Mouse (Mus musculus) Patski (cell line): ENCODE data around the gene Ranbp3. TPM values are rescaled to one million over a fixed set of nuclear protein-coding genes. Genes with fewer than 3 reads are reported as not detected.
"Not testable (repeated sequence)": the region's sequence is repeated elsewhere in the genome, so short reads cannot be mapped to it uniquely, and the experiment has no call there.

Experiments
- ATAC-seq: fragments of 100-300 bp; one replicate; pipeline ENCODE4 v1.8.0; 2021
- CTCF ChIA-PET: fragments of 350-600 bp; sonication (Branson Sonifier 250); formaldehyde crosslinking; loops from one replicate; lab custom pipeline; 2022; ENCODE audit warnings: inconsistent platforms; lab: Charles Lee
- POLR2A ChIA-PET: fragments of 350-600 bp; sonication (Branson Sonifier 250); formaldehyde crosslinking; loops from one replicate; lab custom pipeline; 2022; ENCODE audit warnings: antibody characterized with exemption, inconsistent platforms; lab: Charles Lee
- DNase-seq: peaks from one replicate; pipeline ENCODE4 v3.0.0-alpha.2; 2011; ENCODE audit warnings: low read depth, low spot score
- H3K27me3 ChIP-seq: fragments of 371-371 bp; one replicate; pipeline ENCODE4 v1.5.1; 2021
- CTCF ChIP-seq: fragments of 100-300 bp; IDR thresholded peaks from one replicate; pipeline ENCODE4 v1.5.1; 2021
- in situ Hi-C: fragments of 300-500 bp; cut with MboI; formaldehyde crosslinking; loops from 3 replicates; pipeline ENCODE4 v1.11.1; 2018; ENCODE audit warnings: low pct_unique_long_range_greater_than_20kb, mixed read lengths
- polyA plus RNA-seq: library from polyadenylated mRNA; unstranded; gene quantifications from one replicate; pipeline ENCODE4 v1.2.3, GENCODE M21; 2021

Gene Ranbp3
- 85.8 TPM for polyA plus RNA-seq

DNA sequence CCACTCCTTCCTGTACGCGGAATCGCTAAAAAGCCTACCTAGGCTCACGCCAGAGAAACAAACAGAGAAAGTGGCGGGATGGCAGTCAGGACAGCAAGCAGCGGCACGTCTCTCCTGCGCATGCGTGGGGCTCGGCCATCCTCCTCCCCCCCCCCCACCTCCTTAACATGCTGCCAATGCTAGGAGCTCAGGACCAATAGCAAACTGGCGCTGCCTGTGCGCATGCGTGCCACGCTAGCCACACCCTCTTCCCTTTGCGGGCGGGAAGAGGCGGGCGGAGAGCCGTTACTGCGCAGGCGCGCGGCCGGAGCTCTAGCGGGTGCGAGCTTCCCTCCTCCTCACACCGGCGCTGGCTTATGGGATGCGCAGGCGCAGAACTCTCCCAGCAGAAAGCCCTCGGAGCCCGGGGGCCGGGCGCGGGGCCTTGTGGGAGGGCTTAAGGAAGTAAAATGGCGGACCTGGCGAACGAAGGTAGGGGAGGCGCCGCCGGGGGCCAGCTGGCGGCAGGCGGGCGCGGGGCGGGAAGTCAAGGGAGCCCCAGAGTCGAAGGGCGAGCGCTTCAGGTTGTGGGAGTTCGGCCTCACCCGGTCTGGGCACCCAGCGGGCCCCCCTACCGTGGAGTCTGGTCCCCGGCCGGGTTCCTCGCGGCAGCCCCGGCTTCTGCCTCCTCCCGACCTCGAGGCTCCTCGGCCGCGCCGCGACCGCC lies at the start of gene Ranbp3:
TSS of gene Ranbp3 (plus strand) at position 354 of the 706 bp plus-strand sequence.
- ChIA-PET CTCF (no interaction called here), POLR2A (interaction anchor here (0.7 kb wide), 1 partner anchor 197 kb away, joined by 3 read pairs; no protein-coding TSS in a partner anchor)
- ATAC-seq: peak; percentile 81
- in situ Hi-C loops: loop anchor here (5.0 kb wide), 1 partner anchor 316 kb away; no protein-coding TSS in a partner anchor
- no peak for TF ChIP-seq CTCF
- peak; percentile 89 for DNase-seq
- no peaks in the 10 kb centered on the region for H3K27me3 ChIP-seq

DNA sequence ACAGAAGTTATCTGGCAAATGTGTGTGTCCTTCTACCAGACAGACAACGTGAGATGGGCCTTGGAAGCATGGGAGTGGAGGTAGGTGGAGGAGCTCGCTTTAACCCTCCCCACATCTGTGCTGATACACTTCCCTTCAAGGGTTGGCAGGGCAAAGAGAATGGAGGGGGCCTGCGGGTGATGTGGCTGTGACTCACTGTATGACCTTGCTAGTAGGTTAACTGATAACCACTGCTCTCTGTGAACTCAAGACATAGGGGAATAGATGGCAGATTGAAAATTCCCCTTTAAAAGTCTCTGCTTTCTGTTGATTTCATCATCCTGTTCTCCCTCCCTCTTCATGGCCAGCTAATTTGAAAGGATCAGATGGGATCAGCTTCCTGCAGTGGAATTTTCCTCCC lies 47.6 kb upstream of the Ranbp3 start:
- ATAC-seq: no peak
- H3K27me3 ChIP-seq: no peaks in the 10 kb centered on the region
- CTCF ChIA-PET: interaction anchor here (0.9 kb wide), 1 partner anchor 13 kb away, joined by 3 read pairs; no protein-coding TSS in a partner anchor
- no peak for DNase-seq
- in situ Hi-C loops: loop anchor here (5.0 kb wide), 1 partner anchor 42 kb away; no protein-coding TSS in a partner anchor
- TF ChIP-seq CTCF: no peak
- POLR2A ChIA-PET: interaction anchor here (0.6 to 1.0 kb wide), 3 partner anchors 31 to 52 kb away, joined by 4 to 7 read pairs (median 4); no protein-coding TSS in a partner anchor

DNA sequence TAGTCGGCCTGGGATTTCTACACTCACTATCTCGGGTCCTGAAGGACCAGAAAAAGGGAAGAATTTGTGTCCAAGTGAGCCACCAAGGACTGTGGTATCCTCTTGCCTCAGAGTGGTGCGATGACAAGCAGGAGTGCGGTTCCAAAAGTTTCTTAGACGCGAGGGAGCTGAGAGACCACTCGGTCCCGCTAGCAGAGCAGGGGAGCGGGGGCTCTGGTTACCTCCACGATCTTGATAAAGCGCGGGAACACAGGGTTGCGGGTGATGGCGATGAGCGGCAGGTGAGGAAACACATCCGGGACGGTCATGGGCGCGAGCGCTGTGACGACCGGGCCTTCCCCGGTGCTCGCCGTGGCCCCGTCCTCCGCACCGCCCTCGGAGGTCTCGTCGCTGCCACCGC lies 46.8 kb upstream of the Ranbp3 start:
- no peaks in the 10 kb centered on the region for H3K27me3 ChIP-seq
- POLR2A ChIA-PET: interaction anchor here (1.0 kb wide), 1 partner anchor 43 kb away, joined by 4 read pairs; no protein-coding TSS in a partner anchor
- peak; percentile 10 for ATAC-seq
- DNase-seq: no peak
- CTCF ChIA-PET: no interaction called here
- in situ Hi-C loops: loop anchor here (5.0 kb wide), 1 partner anchor 41 kb away; no protein-coding TSS in a partner anchor
- TF ChIP-seq CTCF: no peak

DNA sequence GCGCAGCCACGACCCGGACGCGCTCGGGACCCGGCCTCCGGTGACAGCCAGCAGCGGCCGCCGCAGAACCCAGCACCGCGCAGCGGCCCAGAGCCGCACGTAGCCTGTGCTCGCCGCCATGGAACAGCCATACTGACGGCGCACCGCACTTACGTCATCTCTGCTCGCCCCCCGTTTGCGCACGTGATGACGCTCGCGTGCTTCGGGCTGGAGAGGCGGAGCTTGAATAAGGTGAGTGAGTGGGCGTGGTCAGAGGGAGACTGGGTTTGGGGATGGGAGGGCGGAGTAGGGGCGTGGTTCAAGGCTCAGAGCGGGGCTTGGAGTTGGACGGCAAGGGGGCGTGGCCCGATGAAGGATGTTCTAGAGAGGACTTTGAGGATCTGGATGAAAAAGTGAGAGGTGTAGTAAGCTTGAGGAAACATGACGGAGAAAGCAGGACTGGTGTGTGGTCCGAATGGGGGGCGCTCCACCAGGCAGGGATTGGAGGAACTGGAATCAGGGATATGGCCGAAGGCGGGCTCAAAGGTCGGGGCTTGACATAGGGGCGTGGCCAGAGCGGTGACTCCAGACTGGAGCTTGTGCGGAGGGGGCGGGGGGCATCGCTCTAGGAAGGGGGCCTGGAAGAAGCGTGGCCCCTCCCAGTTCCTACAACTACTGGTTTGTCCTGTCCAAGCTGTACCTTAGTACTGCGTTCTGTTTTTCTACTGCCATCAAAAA lies 46.2 kb upstream of the Ranbp3 start, which contains the start of gene Lonp1:
TSS of gene Lonp1 (minus strand) at position 134 of the 717 bp plus-strand sequence.
- in situ Hi-C loops: loop anchor here (5.0 kb wide), 1 partner anchor 40 kb away; no protein-coding TSS in a partner anchor
- ATAC-seq: peak; percentile 77
- peak; percentile 83 for DNase-seq
- no peaks in the 10 kb centered on the region for H3K27me3 ChIP-seq
- no peak for TF ChIP-seq CTCF
- ChIA-PET POLR2A (interaction anchor here (1.2 kb wide), 1 partner anchor 19 kb away, joined by 3 read pairs; no protein-coding TSS in a partner anchor), CTCF (interaction anchor here (1.1 to 1.8 kb wide), 2 partner anchors 29 to 42 kb away, joined by 4 to 9 read pairs; no protein-coding TSS in a partner anchor)

DNA sequence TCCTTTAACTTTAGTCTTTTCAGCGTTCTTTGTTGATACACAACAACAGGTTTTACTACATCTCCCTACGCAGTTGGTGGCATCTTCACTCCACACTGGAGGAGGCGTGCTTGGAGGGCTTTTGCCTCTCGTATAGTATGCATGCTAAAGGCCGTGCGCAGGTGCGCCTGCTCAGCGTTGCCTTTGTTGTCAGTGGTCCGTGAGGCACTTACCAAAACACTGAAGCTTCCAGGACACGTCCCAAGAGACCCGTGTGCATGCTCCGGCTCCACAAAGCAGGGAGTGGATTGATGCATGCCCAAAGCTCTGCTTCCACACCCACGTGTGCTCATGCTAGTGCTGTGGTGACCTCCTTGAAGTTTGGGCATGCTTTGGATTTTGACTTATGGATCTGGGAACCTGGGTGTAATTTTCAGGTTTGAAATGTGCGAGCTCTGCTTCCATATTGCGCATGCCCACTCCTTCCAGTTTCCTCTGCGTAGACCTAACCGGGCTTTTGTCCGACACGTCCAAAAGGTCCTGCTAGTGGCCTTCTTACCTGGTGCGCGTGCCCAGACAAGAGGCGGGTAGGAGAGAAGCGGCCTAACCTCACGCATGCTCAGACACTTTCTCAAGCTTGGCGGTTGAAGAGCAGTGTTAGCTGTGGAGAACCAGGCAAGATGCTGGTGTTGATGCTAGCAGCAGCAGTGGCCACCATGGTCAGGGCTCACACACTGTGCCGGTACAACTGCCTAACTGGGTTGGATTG lies 45.4 kb upstream of the Ranbp3 start, which contains the start of gene Catsperd:
TSS of gene Catsperd (plus strand) at position 614 of the 748 bp plus-strand sequence.
- DNase-seq (no peak), ATAC-seq (no peak)
- ChIA-PET POLR2A (interaction anchor here (1.2 kb wide), 1 partner anchor 20 kb away, joined by 3 read pairs; no protein-coding TSS in a partner anchor), CTCF (interaction anchor here (1.1 to 1.8 kb wide), 2 partner anchors 28 to 41 kb away, joined by 4 to 9 read pairs; no protein-coding TSS in a partner anchor)
- no peak for TF ChIP-seq CTCF
- H3K27me3 ChIP-seq: no peaks in the 10 kb centered on the region
- in situ Hi-C loops: loop anchor here (5.0 kb wide), 1 partner anchor 40 kb away; no protein-coding TSS in a partner anchor

DNA sequence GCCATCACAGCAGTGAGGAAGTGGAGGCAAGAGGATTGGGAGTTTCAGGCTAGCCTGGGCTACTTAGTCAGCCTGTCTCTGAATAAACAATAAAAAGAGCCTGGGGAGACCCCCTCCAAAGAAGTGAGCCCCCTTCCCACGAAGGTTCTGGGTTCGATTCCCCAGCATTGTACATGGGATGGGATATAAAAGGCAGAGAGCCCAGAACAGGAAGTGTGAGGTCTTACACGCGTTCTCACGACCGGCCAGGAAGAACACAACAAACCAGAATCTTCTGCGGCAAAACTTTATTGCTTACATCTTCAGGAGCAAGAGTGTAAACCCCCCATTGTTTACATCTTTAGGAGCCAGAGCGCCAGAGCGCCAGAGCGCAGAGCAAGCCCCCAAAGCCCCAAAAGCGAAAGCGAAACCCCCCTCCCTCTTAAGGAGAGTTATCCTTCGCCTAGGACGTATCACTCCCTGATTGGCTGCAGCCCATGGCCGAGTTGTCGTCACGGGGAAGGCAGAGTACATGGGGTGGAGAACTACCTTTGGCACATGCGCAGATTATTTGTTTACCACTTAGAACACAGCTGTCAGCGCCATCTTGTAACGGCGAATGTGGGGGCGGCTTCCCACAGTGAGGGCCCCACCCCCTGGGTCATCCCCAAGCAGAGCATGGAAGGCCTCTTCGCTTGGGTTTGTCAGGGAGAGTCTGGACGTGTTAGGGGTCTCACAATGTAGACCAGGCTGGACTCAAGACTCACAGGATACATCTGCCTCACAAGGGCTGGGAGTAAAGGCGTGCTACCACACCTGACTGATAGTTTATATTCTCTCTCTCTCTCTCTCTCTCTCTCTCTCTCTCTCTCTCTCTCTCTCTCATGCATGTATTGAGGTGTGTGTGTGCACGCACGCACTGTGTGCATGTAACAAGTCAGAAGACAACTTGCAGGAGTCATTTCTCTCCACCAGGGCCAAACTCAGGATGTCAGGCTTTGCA lies 43.0 kb upstream of the Ranbp3 start:
- H3K27me3 ChIP-seq: not testable (repeated sequence)
- in situ Hi-C loops: loop anchor here (5.0 kb wide), 1 partner anchor 37 kb away; no protein-coding TSS in a partner anchor

DNA sequence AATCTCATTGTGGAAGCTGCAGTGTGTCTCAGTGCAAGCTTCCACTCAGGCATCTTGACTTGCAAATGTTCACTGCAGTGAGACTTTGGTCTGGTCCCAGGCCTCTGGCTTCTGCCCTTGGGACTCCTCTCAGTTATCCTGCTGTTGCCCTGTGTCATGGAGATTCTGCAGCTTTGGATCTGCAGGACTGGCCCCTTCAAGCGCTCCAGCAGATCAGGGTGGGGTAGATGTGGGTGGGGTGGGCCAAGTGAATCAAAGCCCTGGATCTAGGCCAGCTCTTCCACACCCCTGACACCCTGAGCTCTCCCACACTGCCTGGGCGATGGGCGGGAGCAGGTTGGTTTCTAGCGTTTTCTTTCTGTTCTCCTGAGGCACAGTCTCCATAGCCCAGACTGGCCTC lies 41.3 kb upstream of the Ranbp3 start:
- DNase-seq (no peak), ATAC-seq (no peak)
- H3K27me3 ChIP-seq: no peaks in the 10 kb centered on the region
- ChIA-PET POLR2A (no interaction called here), CTCF (no interaction called here)
- TF ChIP-seq CTCF: no peak
- in situ Hi-C loops: no loop called here

More for the DNA sequence above, 43.0 kb upstream of the Ranbp3 start:
- ATAC-seq, POLR2A ChIA-PET, DNase-seq, CTCF ChIA-PET: not testable (repeated sequence)

DNA sequence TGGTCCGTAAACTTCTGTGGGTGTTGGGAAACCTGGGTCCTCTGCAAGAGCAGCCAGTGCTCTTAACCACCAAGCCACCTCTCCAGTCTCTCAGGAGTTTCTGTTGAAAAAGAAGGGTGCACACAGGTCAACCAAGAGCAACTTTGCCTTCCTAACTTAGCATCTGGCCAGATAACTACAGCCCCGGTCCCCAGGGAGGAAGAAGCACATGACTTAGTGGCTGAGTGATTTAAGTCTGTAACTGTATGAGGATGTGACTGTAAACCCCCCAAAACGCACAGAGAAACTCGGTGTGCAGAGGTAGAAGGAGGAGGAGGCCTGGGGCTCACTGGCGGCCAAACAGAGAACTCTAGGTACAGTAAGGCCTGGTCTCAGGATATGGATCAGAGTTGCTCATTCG lies 39.1 kb upstream of the Ranbp3 start:
- TF ChIP-seq CTCF: no peak
- ChIA-PET CTCF (no interaction called here), POLR2A (no interaction called here)
- ATAC-seq (no peak), DNase-seq (no peak)
- in situ Hi-C loops: no loop called here
- H3K27me3 ChIP-seq: peaks cover 5% of the 10 kb centered on the region
